Mouse (Mus musculus): Measurements from ENCODE around the gene Pla2g4a. TPM values are rescaled to one million over a fixed set of nuclear protein-coding genes. Genes with fewer than 3 reads are reported as not detected.

The Pla2g4a gene
- 5.7 and 6.1 TPM in 2 replicates for polyA plus RNA-seq (2015; fragmentation: Nextera tagmentation; extraction: Ambion mirVana)

GRCm38 (mm10) chr1:149960734-149961424, at the start of gene Pla2g4a:
Gene Pla2g4a, minus strand, starts transcription at chr1:149961290.
- H3K4me1 ChIP-seq, result peaks cover 11% of the 10 kb centered on the region
- 14% methylated on average over 15 of the region's 15 CpGs for WGBS
- no peaks in the 10 kb centered on the region for H3K27me3 ChIP-seq (replicated peaks)

GRCm38 (mm10) chr1:150010629-150010979, 49.5 kb upstream of the Pla2g4a start:
- H3K9me3 ChIP-seq, result no peaks in the 10 kb centered on the region
- 58% methylated on average over 4 of the region's 4 CpGs for WGBS
- H3K27ac ChIP-seq (replicated peaks), result no peak overlapping the region
- no peaks in the 10 kb centered on the region for H3K27me3 ChIP-seq (replicated peaks)
- no peak overlapping the region for H3K4me2 ChIP-seq
- H3K36me3 ChIP-seq, result no peaks in the 10 kb centered on the region
- H3K4me1 ChIP-seq, result no peaks in the 10 kb centered on the region
- no peak overlapping the region for H3K9ac ChIP-seq
- no peak overlapping the region for H3K4me3 ChIP-seq
- ATAC-seq (ENCODE audit: extremely low read depth, insufficient number of reproducible peaks, low FRiP score, low TSS enrichment), result no peak

More at GRCm38 (mm10) chr1:149960734-149961424, at the start of gene Pla2g4a:
- peak within 1 kb of the TSS; percentile 81 for H3K9ac ChIP-seq
- no peaks in the 10 kb centered on the region for H3K36me3 ChIP-seq
- no peak for ATAC-seq (ENCODE audit: extremely low read depth, insufficient number of reproducible peaks, low FRiP score, low TSS enrichment)
- no peaks in the 10 kb centered on the region for H3K9me3 ChIP-seq
- peak within 1 kb of the TSS; percentile 59 for H3K4me3 ChIP-seq
- peak within 1 kb of the TSS; percentile 73 for H3K4me2 ChIP-seq
- H3K27ac ChIP-seq (replicated peaks), result peak within 1 kb of the TSS; percentile 73

- no peaks in the 10 kb centered on the region for H3K27me3 ChIP-seq (replicated peaks)
- no peaks in the 10 kb centered on the region for H3K9me3 ChIP-seq
- H3K36me3 ChIP-seq, result no peaks in the 10 kb centered on the region
- no peak overlapping the region for H3K27ac ChIP-seq (replicated peaks)
- H3K4me3 ChIP-seq, result no peak overlapping the region
- H3K4me1 ChIP-seq, result no peaks in the 10 kb centered on the region
- ATAC-seq (ENCODE audit: extremely low read depth, insufficient number of reproducible peaks, low FRiP score, low TSS enrichment), result no peak
- H3K9ac ChIP-seq, result no peak overlapping the region
- 82% methylated on average over 18 of the region's 18 CpGs for WGBS
- H3K4me2 ChIP-seq, result no peak overlapping the region
Observed at GRCm38 (mm10) chr1:150009968-150010628, 49.0 kb upstream of the Pla2g4a start.

GRCm38 (mm10) chr1:150009134-150009533, 48.0 kb upstream of the Pla2g4a start:
- no peak for ATAC-seq (ENCODE audit: extremely low read depth, insufficient number of reproducible peaks, low FRiP score, low TSS enrichment)
- H3K4me1 ChIP-seq, result no peaks in the 10 kb centered on the region
- H3K9me3 ChIP-seq, result no peaks in the 10 kb centered on the region
- H3K4me3 ChIP-seq, result no peak overlapping the region
- no peak overlapping the region for H3K27ac ChIP-seq (replicated peaks)
- no peaks in the 10 kb centered on the region for H3K27me3 ChIP-seq (replicated peaks)
- H3K36me3 ChIP-seq, result no peaks in the 10 kb centered on the region
- 85% methylated on average over 9 of the region's 9 CpGs for WGBS
- H3K9ac ChIP-seq, result no peak overlapping the region
- no peak overlapping the region for H3K4me2 ChIP-seq

DNA sequence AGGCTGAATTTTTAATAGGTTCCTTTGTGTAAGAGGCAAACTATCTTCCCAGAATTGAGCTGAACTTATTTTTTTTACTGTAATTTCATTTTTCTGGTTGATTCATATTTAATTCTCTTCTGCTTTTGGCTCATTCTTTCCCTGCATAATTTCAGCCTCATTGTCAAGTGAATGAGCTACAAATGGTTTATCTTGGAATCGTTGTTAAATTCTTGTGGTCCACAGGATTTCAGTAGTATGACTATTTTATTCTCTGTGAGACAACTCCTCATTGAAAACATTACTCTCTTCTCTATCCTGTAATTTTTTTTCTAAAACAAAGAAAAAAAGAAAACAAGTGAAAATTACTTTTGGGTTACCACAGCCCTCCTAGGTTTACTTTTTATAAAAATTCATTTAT, 14.5 kb upstream of the Pla2g4a start:
- 55% methylated on average over 1 of the region's 1 CpGs for WGBS

DNA sequence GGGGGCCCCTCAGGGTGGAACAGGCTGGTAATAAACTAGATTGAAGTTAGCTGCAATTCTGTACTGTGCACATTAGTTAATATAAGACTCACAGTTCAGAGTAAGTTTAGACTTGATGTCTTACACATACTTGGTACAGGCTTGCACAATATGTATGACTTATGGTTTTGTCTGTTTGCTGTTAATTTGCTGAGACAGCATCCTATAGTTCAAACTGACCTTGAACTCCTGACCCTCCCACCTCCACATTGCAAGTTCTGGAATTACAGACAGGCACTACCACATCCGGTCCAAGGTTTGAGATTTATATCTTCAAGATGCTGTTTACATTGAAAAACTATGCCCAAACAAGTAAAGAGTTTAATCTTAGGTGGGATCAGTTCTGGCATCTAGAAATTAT, 4.7 kb upstream of the Pla2g4a start:
- WGBS, result 63% methylated on average over 1 of the region's 1 CpGs
- Histone ChIP-seq H3K9me3 (no peaks in the 10 kb centered on the region), H3K36me3 (no peaks in the 10 kb centered on the region), H3K4me1 (0 out of 2 replicates have a peak, but pooled peaks cover 3% of the 10 kb centered on the region), H3K27ac (replicated peaks) (no peak overlapping the region), H3K4me3 (no peak overlapping the region), H3K27me3 (replicated peaks) (no peaks in the 10 kb centered on the region), H3K9ac (no peak overlapping the region), H3K4me2 (no peak overlapping the region)
- no peak for ATAC-seq (ENCODE audit: extremely low read depth, insufficient number of reproducible peaks, low FRiP score, low TSS enrichment)

More for the DNA sequence above, 14.5 kb upstream of the Pla2g4a start:
- Histone ChIP-seq H3K4me1 (no peaks in the 10 kb centered on the region), H3K4me3 (no peak overlapping the region), H3K27me3 (replicated peaks) (no peaks in the 10 kb centered on the region), H3K9me3 (no peaks in the 10 kb centered on the region), H3K36me3 (no peaks in the 10 kb centered on the region), H3K4me2 (no peak overlapping the region), H3K27ac (replicated peaks) (no peak overlapping the region), H3K9ac (no peak overlapping the region)
- ATAC-seq (ENCODE audit: extremely low read depth, insufficient number of reproducible peaks, low FRiP score, low TSS enrichment), result no peak

- Histone ChIP-seq H3K27me3 (replicated peaks) (no peaks in the 10 kb centered on the region), H3K4me3 (peak overlapping the region; percentile 59), H3K36me3 (no peaks in the 10 kb centered on the region), H3K9ac (peak overlapping the region; percentile 81), H3K27ac (replicated peaks) (peak overlapping the region; percentile 73), H3K4me2 (peak overlapping the region; percentile 73), H3K4me1 (0 out of 2 replicates have a peak, but pooled peaks cover 7% of the 10 kb centered on the region), H3K9me3 (no peaks in the 10 kb centered on the region)
- WGBS, result 62% methylated on average over 9 of the region's 9 CpGs
- no peak for ATAC-seq (ENCODE audit: extremely low read depth, insufficient number of reproducible peaks, low FRiP score, low TSS enrichment)
Observed at GRCm38 (mm10) chr1:149961425-149962303, 574 bp upstream of the Pla2g4a start.

- no peaks in the 10 kb centered on the region for H3K36me3 ChIP-seq
- peak overlapping the region; percentile 59 for H3K4me3 ChIP-seq
- H3K27me3 ChIP-seq (replicated peaks), result no peaks in the 10 kb centered on the region
- H3K9me3 ChIP-seq, result no peaks in the 10 kb centered on the region
- no peak overlapping the region for H3K27ac ChIP-seq (replicated peaks)
- no peak overlapping the region for H3K9ac ChIP-seq
- H3K4me2 ChIP-seq, result peak overlapping the region; percentile 73
- WGBS, result 79% methylated on average over 4 of the region's 4 CpGs
- no peak for ATAC-seq (ENCODE audit: extremely low read depth, insufficient number of reproducible peaks, low FRiP score, low TSS enrichment)
- peaks cover 15% of the 10 kb centered on the region for H3K4me1 ChIP-seq
Observed at GRCm38 (mm10) chr1:149960251-149960650, 839 bp downstream of the Pla2g4a start.

GRCm38 (mm10) chr1:149959069-149959468, 2.0 kb downstream of the Pla2g4a start:
- WGBS, result 23% methylated on average over 1 of the region's 1 CpGs
- Histone ChIP-seq H3K27ac (replicated peaks) (no peak overlapping the region), H3K27me3 (replicated peaks) (no peaks in the 10 kb centered on the region), H3K9ac (no peak overlapping the region), H3K4me2 (no peak overlapping the region), H3K4me1 (peaks cover 15% of the 10 kb centered on the region), H3K9me3 (no peaks in the 10 kb centered on the region), H3K36me3 (no peaks in the 10 kb centered on the region), H3K4me3 (no peak overlapping the region)
- ATAC-seq (ENCODE audit: extremely low read depth, insufficient number of reproducible peaks, low FRiP score, low TSS enrichment), result no peak

GRCm38 (mm10) chr1:149955482-149955881, 5.6 kb downstream of the Pla2g4a start:
- Histone ChIP-seq H3K9ac (no peak overlapping the region), H3K4me3 (no peak overlapping the region), H3K4me1 (peaks cover 10% of the 10 kb centered on the region), H3K27me3 (replicated peaks) (no peaks in the 10 kb centered on the region), H3K9me3 (no peaks in the 10 kb centered on the region), H3K36me3 (no peaks in the 10 kb centered on the region), H3K4me2 (0 out of 2 replicates have a peak overlapping the region, but pooled peaks have one; percentile 16), H3K27ac (replicated peaks) (no peak overlapping the region)
- 33% methylated on average over 4 of the region's 4 CpGs for WGBS
- no peak for ATAC-seq (ENCODE audit: extremely low read depth, insufficient number of reproducible peaks, low FRiP score, low TSS enrichment)

- no peak overlapping the region for H3K27ac ChIP-seq (replicated peaks)
- H3K4me2 ChIP-seq, result no peak overlapping the region
- no peaks in the 10 kb centered on the region for H3K9me3 ChIP-seq
- H3K9ac ChIP-seq, result no peak overlapping the region
- WGBS, result 80% methylated on average over 6 of the region's 6 CpGs
- H3K27me3 ChIP-seq (replicated peaks), result no peaks in the 10 kb centered on the region
- no peak for ATAC-seq (ENCODE audit: extremely low read depth, insufficient number of reproducible peaks, low FRiP score, low TSS enrichment)
- H3K4me3 ChIP-seq, result no peak overlapping the region
- peaks cover 9% of the 10 kb centered on the region for H3K4me1 ChIP-seq
- H3K36me3 ChIP-seq, result no peaks in the 10 kb centered on the region
Observed at GRCm38 (mm10) chr1:149954026-149954425, 7.1 kb downstream of the Pla2g4a start.
